Mouse (Mus musculus): Measurements from ENCODE around the gene Dctpp1.
"Not testable (repeated sequence)": the region's sequence is repeated elsewhere in the genome, so short reads cannot be mapped to it uniquely, and the experiment has no call there.

Dctpp1 gene

GRCm38 (mm10) chr7:127270256-127270655 is 9.7 kb upstream of the Dctpp1 start:
- peak; percentile 32 for DNase-seq

GRCm38 (mm10) chr7:127263526-127263925 is 3.0 kb upstream of the Dctpp1 start:
- DNase-seq, result no peak

GRCm38 (mm10) chr7:127262218-127262961 is 1.9 kb upstream of the Dctpp1 start:
- no peak for DNase-seq

GRCm38 (mm10) chr7:127259186-127259905 is 1.2 kb downstream of the Dctpp1 start:
- DNase-seq, result no peak

GRCm38 (mm10) chr7:127256518-127256917 is 4.0 kb downstream of the Dctpp1 start:
- DNase-seq, result no peak

- no peak for DNase-seq
These were observed 4.5 kb downstream of the Dctpp1 start for GRCm38 (mm10) chr7:127255965-127256364.

GRCm38 (mm10) chr7:127255008-127255407 is 5.5 kb downstream of the Dctpp1 start:
- DNase-seq, result no peak

GRCm38 (mm10) chr7:127253821-127254769 is 6.4 kb downstream of the Dctpp1 start:
- DNase-seq, result peak; percentile 94

GRCm38 (mm10) chr7:127253341-127253740 is 7.2 kb downstream of the Dctpp1 start:
- DNase-seq, result no peak

GRCm38 (mm10) chr7:127252414-127252813 is 8.1 kb downstream of the Dctpp1 start:
- no peak for DNase-seq

GRCm38 (mm10) chr7:127250511-127250910 is 10.0 kb downstream of the Dctpp1 start:
- not testable (repeated sequence) for DNase-seq

- no peak for DNase-seq
These were observed 15.6 kb downstream of the Dctpp1 start for GRCm38 (mm10) chr7:127244658-127245510.

- DNase-seq, result peak; percentile 97
These were observed 16.4 kb downstream of the Dctpp1 start, which contains the start of gene Zfp771 for GRCm38 (mm10) chr7:127243870-127244657. Gene Zfp771, plus strand, starts transcription at chr7:127244274.

GRCm38 (mm10) chr7:127243361-127243867 is 17.1 kb downstream of the Dctpp1 start:
- DNase-seq, result no peak

GRCm38 (mm10) chr7:127234777-127235176 is 25.7 kb downstream of the Dctpp1 start:
- DNase-seq, result no peak

- no peak for DNase-seq
These were observed 26.7 kb downstream of the Dctpp1 start for GRCm38 (mm10) chr7:127233765-127234164.

- DNase-seq, result no peak
These were observed 27.1 kb downstream of the Dctpp1 start for GRCm38 (mm10) chr7:127233368-127233749.

- DNase-seq, result peak; percentile 86
These were observed 27.7 kb downstream of the Dctpp1 start, which contains the start of the genes Zfp553 and Sept1 for GRCm38 (mm10) chr7:127232622-127233367. Gene Zfp553, plus strand, starts transcription at chr7:127233061. Gene Sept1, minus strand, starts transcription at chr7:127233130.

GRCm38 (mm10) chr7:127231826-127232621 is 28.5 kb downstream of the Dctpp1 start:
- no peak for DNase-seq

All from kidney, adult 9 months (tissue).